Mouse (Mus musculus) mature B cell (primary cell): Measurements from ENCODE around the gene Gpn2.

Experiments used
- in situ Hi-C: fragments of 300-500 bp; cut with MboI; formaldehyde crosslinking; loops from 2 replicates; pipeline ENCODE4 v1.14.3; 2019

Gpn2 gene

DNA sequence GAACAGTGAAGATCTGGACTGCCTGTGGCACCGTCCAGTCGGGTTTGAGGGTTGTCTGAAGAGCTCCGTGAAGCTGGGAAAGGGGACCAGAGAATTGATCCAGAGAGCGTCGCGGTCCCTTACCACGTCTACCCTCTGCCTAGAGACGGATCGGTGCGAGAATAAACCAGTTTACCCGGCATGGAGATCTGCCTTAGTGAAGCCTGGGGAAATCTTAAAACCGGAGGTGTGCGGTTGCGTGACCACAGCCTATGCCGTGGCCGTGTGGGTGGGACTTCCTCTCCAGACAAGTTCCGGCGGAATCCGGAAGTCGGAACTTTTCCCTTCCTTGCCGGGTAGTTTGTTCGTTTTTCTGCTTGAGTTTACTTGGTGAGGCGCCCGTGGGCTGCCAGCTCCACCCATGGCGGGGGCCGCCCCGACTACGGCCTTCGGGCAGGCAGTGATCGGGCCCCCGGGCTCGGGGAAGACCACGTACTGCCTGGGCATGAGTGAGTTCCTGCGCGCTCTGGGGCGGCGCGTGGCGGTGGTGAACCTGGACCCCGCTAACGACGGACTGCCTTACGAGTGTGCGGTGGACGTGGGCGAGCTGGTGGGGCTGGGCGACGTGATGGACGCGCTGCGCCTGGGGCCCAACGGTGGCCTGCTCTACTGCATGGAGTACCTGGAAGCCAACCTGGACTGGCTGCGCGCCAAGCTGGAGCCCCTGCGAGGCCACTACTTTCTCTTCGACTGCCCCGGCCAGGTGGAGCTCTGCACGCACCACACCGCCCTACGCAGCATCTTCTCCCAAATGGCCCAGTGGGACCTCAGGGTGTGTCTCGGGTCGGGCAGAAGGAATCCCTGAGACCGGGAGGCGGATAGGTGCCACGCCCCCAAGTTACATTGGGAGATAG, at the start of gene Gpn2:
Gene Gpn2, plus strand, starts transcription at position 304 of the 893 bp plus-strand sequence.
- in situ Hi-C loops: no loop called here

DNA sequence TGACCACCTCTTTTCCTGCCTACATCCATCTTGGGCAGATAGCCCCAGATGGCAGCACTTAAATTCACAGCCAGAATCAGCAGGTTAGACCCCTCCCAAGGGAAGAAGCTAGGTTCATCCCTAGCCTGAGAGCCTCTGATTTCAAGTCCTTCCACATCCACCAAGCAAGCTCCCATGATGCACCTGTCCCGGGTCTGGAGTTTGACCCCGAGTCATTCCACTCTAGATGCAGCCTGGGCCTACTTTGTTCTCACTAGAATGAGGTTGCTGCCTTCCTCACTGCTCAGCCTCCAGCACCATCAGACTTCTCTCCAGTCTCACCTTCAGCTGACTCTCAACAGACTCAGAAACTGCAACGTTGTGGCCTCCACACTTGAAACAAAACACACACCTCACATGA, 48.1 kb upstream of the Gpn2 start:
- in situ Hi-C loops: no loop called here

DNA sequence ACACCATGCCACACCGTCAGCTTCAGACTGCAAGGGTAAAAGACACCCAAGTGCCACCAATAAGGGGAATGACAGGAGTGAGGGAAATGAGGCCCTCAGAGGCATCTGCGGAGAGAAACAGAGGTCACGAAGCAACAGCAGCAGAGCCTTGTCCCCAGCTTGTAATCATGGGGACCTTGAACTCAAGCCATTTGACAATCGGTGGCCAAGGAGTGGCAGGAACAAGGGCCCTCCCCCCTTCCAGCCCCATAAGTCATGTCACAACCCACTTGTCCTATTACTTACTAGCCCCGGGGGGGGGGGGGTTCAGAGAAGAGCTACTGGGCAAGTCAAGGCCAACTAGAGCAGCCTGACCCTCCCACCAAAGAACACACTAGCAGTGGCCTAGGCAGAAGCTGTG, 47.5 kb upstream of the Gpn2 start:
- in situ Hi-C loops: no loop called here

DNA sequence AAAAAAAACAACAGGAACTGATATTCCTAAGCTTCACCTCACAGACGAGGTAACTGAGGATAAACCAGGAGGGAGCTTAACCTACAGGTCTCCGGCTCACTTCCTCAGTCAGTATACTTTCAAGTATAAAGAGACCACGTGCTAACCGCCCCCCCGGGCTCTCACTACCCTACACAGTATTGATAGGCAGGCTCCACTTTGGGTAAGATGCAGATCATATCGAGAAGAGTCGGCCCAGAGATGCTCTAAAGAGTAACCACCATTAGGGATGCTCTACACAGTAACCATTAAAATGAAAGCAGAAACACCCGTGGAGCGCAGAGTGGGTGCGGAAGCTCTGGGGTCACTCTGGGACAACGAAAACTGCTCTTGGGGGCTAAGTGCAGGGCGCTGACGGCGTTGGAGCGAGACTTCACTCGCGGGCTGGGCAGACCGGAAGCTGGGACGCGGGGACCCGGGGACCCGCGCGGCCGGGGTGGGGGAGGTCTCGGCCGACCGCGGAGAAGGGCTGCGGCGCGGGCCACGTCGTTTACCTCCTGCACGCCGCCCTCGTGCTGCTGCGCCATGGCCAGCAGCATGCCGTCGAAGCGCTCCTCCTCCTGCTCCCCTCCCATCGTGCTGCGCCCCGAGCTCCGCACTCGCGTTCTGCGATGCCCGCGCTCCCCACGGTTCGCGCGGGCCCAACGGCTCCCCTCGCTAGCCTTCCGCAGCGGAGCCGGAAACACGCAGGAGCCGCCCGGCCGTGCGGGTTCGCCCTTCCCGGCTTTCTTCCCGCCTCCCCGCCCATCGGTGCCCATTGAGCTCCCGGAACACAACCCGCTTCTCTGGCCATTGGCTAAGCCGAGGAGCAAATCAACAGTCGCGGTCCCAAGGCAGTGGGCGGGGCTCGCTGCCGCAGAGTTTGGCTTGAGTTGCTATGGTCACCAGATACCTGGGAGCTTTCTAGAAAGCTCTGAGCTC, 38.6 kb upstream of the Gpn2 start, which contains the start of gene Nudc:
Gene Nudc, minus strand, starts transcription at position 725 of the 960 bp plus-strand sequence.
- in situ Hi-C loops: no loop called here

DNA sequence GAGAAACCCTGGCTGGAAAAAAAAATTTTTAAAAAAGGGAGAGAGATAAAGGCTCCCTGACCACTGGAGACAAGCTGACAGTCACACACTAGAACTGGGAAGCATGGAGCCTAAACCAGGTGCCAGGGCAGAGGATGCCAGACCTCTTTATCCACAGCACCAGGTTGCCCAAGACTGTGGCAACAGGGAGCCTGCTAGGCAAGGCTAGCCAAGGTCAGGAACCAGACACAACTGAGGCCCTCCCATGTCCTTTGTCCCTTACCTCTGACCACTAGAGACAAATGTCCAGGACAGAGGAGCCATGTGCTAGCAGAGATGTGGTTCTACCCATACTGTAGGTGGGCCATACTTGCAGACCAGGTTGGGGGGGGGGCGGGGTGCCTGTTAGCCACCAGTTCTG, 32.1 kb upstream of the Gpn2 start:
- in situ Hi-C loops: no loop called here

DNA sequence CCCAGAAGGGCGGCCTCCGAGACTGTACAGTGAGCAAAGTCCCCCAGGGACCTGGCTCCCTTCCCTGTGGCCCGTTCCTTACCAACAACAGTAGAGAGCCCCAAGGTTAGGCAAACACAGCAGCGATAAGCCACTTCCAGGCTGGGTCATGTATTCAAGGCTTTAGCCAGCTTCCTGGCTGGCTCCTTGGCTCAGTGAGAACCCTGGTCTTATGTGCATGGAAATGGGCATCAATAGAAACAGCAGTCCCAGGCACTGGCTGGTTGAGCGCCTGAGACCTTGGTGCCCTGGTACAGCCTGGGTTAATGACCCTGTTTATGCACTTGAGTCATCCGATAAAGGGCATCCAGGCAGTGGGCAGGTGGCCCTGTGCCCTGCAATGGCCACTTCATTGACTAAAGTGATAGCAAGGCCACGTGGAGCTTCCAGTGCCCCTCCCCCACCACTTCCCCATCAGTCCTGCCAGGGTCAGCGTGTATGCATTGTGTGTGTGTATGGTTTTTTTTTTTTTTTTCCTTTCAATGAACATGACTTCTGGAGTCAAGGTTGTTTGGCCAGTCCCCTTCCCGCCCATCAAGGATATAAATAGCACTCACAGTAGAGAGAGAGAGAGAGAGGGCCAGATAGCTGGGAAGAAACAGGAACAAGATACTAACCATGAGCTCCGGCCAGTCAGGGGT, 31.3 kb upstream of the Gpn2 start, which contains the start of gene Nr0b2:
Gene Nr0b2, plus strand, starts transcription at position 609 of the 680 bp plus-strand sequence.
- in situ Hi-C loops: no loop called here

DNA sequence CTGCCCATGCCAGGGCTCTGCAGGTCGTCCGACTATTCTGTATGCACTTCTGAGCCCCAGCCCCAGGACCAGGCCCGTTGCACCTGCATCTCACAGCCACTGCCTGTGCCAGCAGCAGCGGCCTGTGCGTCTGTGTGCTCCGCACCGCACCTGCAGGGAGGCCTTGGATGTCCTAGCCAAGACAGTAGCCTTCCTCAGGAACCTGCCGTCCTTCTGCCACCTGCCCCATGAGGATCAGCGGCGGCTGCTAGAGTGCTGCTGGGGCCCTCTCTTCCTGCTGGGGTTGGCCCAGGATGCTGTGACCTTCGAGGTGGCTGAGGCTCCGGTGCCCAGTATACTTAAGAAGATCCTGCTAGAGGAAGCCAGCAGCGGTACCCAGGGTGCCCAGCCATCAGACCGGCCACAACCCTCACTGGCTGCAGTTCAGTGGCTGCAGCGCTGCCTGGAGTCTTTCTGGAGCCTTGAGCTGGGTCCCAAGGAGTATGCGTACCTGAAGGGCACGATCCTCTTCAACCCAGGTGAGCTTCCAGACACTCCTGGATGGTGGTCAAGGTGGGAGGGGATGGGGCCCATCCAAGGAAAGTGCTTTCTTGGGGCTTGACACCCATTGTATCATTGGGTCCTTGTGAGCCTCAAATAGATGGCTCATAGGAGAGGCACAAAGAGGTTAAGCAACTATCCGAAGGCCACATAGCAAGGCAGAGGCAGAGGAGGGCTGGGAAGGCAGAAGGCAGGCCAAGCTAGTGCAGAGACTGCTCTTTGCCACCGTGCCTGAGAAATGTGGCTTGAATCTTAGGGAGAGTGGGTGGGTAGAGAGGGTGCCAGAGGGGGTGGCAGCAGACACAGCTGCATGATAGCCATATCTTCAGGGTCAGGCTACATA, 30.5 kb upstream of the Gpn2 start:
- in situ Hi-C loops: no loop called here

DNA sequence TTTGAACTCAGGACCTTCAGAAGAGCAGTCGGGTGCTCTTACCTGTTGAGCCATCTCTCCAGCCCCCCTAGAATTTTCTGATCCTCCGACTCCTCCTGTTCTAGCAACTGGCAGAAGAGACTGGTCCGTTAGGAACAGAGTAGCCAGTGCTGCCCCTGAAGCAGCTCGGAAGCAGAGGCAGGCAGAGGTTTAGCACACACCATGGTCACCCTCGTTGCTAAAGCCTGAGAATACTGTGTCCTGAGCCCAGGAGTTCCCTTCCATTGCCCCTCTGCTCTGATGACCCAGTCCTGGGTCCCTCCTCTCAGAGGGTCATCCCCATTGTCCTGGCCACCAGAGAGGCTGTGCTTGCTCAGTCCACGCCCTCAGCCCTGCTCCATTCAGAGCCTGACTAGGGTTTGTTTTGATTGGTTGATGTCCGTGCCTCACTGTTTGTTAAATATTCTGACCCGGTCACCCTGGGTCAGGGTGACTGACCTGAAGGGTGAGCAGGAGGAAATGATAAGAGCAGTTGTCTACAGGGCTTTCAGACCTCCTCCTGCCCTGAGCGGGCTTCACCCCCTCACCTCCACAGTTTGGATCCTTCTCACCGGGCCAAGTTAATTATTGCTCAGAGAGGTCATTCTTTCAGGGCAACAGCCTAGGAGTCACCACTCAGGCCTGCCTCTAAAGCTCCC, 27.0 kb upstream of the Gpn2 start:
- in situ Hi-C loops: no loop called here

DNA sequence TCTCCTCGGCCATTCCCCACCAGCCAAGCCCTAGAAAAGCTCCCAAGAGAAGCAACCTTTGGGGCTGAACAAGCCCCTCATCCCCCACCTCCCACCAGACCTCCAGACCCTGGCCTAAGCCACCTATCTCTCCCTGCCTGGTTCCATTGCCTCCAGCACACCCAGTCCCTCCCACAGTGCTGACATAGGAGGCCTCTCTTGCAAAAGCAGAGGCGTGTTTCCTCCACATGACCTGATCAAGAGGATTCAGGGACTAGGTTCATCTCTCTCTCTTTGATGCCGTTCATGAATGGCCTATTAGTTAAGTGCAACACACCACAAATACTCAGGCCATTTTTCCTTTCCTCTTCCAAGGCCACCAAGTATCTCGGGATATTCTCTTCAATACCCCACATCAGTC, 24.3 kb upstream of the Gpn2 start:
- in situ Hi-C loops: no loop called here

DNA sequence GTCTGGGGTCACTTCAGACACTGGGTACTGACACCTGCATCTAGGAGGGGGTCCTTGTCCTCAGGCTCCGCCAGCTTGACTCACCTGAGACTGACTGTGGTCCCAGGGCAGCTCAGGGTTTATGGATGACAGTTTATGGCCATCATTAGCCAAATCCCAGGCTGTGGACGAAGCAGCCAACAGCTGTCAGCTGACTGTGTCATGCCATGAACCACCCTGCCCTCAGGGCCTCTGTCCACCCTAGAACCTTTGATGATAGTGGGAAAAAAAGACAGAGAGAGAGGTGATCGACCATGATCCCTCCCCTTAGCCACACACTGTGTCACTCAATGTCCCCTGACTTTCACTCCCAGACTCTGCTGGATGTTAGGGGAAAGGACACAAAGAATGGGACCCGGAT, 22.5 kb upstream of the Gpn2 start:
- in situ Hi-C loops: no loop called here

DNA sequence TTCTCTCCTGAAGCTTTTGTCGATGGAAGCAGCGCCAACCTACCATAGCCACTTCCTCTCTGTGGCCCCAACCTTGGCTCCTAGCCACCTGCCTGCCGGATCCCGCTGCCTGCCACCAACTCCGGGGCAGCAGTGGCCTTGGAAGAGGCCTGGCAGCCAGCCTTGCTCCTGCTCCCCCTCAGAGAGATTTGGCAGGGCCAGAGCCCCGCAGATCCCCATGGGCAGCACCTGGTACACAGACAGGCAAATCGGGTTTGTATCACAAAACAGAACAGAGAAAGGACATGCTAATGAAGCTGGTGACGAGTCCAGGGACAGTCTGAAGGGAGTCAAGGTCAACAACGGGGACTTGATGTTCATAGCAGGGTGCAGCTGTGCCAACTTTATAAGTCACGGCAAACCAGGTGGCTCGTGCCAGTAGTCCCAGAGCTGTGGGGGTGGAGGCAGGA, 21.0 kb upstream of the Gpn2 start:
- in situ Hi-C loops: no loop called here

DNA sequence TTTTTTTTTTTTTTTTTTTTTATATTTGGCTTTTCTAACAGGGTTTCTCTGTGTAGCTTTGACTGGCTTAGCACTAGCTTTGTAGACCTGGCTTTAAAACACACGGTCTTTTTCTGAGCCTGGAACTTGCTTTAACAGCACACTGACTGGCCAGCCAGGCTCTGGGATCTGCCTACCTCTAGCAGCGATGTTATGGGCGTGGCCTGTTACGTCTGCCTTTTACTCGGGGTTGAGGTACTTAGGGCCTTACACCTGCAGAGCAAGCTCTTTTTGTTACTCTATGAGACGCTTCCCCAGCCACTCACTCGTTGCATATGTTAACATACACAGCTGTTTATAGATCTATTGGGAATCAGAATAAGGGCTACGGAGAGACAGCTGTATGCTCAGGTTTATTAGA, 16.9 kb upstream of the Gpn2 start:
- in situ Hi-C loops: no loop called here

DNA sequence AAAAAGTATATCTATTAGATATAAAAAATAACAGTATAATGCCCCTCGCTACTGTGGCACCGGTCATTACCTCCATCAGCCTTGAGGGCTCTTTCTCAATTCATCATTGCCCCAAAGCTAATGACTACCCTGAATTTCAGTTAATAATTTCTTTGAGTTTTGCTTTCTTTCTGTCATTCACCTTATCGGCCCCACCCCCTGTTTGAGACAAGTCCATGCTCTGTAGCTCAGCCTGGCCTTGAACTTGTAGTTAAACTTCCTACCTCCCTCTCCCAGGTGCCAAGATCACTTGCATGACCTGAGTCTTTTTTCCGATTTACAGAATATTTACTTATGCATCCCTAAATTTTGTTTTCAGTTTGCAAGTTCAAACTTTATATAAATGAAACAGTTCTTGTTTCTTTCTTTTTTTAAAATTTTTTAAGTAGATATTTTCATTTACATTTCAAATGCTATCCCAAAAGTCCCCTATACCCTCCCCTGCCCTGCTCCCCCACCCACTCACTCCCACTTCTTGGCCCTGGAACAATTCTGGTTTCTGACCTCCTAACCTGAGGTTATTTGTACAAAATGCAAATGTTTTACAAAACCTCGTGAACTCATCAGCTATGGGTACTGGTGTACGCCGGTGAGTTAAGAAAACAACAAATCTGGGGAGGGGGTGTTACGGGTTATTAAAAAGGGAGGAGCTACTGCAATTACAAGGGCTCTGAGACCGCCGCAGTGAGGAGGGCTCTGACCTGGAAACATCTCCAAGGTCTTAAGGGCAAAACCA, 14.7 kb upstream of the Gpn2 start:
- in situ Hi-C loops: no loop called here

DNA sequence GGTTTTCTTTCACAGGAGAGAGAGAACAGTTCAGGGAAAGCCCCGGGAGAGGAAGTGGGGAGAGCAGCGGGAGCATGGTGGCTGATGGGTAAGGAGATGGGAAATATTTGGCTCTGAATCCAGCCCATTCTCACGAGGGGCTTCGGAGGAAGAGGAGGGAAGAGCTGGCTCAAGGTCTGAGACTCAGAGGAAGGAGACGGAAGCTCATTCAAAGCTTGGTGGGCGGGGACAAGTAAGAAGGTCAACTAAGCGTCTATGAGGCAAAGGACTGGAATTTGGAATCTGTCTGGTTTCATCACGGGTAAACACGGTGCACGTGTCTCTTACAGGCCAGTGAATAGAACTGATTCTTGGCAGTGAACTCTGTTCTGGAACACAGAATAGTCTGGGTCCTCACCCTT, 14.1 kb upstream of the Gpn2 start:
- in situ Hi-C loops: no loop called here

DNA sequence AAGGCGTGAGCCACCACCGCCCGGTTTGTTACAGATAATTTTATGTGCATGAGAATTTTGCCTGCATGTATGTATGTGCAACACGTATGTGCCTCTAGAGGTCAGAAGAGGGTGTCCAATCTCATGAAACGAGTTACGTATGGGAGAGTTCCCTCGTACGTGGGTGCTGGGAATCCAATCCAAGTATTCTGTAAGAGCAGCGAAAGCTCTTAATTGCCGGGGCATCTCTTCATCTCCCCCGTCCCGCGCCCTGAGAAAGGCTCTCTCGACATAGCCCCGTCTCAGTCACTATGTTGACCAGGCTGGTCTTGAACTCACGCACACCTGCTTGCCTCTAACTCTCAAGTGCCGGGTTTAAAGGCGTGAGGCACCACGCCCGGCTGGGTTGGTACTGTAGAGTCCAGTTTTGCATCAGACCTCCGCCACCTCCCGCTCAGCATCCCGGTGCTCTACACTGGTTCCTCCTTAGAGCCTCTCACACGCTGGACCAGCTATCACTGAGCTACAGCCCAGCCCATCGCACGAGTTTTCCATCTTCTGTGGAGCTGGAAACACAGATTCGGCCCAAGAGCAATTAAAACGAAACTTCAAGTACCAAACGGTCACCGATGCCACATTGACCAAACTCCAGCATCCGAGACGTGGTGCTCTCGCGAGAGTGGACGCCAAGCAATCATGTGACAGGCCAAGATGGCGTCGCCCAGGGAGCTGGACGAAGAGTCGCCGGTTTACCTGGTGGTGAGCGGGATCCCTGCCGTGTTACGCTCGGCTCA, 9.9 kb upstream of the Gpn2 start, which contains the start of gene Gpatch3:
Gene Gpatch3, plus strand, starts transcription at position 676 of the 773 bp plus-strand sequence.
- in situ Hi-C loops: no loop called here

DNA sequence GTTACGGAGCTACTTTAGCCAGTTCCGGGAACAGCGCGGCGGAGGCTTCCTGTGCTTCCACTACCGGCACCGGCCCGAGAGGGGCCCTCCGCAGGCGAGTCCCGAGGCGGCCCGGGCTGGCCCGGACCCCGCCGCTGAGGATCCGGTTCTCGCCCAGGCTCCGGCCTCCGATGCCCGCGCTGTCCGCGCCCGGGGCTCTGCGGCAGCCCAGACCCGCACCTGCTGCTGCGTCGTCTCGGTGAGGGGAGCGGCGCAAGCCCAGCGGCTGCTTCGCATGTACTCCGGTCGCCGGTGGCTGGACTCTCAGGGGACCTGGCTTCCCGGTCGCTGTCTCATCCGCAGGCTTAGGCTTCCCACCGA, 9.3 kb upstream of the Gpn2 start:
- in situ Hi-C loops: no loop called here

DNA sequence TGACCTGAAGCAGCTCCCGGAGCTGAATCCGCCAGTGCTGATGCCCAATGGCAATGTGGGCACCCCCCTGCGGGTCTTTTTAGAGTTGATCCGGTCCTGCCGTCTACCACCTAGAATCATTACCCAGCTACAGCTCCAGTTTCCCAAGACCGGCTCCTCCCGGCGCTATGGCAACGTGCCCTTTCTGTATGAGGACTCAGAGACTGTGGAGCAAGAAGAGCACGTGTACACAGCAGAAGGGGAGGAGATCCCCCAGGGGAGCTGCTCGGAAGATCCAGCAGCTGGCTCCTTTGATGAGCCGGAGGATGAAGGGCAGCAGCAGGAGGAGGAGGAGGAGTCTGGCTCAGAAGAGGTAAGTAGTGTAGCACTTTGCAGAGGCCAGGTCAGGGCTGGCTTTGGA, 6.2 kb upstream of the Gpn2 start:
- in situ Hi-C loops: no loop called here

DNA sequence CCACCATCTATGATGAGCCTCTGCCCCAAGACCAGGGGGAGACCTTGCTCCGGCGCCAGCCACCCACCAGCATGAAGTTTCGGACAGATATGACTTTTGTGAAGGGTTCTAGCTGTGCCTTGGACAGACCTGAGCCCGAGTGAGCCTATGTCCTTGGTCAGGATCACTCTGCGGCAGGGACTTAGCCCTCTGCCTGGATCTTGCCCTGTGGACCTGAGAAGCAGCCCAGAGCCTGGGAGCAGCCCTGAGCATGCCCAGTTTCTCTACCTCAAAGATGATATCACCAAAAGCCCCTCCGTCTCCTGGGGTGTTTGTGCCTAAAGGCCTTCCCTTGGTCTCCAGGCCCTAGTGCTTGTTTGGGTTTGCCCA, 488 bp upstream of the Gpn2 start:
- in situ Hi-C loops: no loop called here

DNA sequence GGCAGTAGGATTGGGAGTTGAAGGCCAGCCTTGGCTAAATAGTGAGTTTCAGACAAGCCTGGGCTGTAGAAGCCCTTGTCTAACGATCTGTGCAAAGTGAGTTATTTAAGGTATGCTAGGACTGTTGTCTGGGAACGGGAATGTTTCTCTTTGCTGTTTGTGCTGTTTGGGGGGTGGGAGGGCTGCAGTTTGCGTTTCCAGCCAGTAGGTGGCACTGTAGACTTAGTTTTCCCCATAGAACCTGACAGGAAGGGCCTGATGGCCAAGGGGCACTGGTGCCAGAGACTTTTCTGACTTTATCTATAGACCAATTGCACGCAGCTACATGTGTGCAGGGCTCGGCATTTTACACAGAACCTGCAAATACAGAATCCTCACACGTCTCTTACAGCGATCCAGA, 8.4 kb downstream of the Gpn2 start:
- in situ Hi-C loops: loop anchor here (10.0 kb wide), 1 partner anchor 242 kb away; no protein-coding TSS in a partner anchor
